Mouse (Mus musculus) testis, adult 2 months (tissue): ENCODE data around the gene Rcsd1.

Experiments used
- CTCF ChIP-seq: fragments of 200-500 bp; IDR thresholded peaks from 2 replicates; pipeline ENCODE4 v1.5.1; 2012; ENCODE audit warnings: low read depth, mild to moderate bottlenecking, inconsistent platforms, low read length, moderate library complexity; ENCODE audit not compliant: control insufficient read depth, insufficient read depth, insufficient replicate concordance
- POLR2A ChIP-seq: fragments of 200-500 bp; IDR thresholded peaks from 2 replicates; pipeline ENCODE4 v1.6.1; 2012; ENCODE audit warnings: low read depth, mild to moderate bottlenecking, inconsistent platforms, low read length, moderate library complexity; ENCODE audit not compliant: control insufficient read depth

DNA sequence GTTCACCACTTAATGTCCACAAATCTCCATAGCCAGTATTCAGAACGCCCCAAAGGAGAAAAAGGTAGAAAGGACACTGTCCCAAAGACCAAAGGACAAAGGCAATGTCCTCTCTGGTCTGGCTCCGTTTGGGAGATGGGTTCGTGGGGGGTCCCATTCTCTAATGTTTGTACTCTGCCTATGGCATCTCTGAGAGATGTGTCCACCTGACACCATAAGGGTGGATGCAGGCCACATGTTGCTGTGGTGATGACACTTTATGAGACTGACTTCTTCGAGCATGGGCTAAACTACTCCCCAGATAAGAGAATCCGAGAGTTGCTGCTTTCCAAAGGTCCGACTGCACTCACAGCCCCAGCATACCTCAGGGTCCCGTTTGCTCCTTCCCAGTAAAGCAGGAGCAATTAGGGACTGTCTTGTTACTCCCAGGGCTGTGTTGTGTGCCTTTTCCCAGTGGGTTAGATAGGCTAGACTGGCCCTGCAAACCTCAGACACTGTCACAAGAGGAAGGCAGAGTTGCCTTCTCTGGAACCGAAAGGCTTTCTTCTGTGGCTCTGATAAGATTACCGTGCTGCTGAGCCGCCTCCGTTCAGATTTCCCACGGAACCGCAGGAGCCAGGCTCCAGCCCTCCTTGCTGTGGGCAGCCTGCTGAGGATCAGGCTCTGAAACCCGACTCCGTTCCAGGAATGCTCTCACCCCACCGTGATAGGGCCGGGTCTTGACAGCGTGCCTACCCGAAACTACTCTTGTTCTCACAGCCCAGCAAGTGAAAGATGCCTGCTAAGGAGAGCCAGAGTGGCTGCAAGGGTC is 7.1 kb downstream of the Rcsd1 start:
- TF ChIP-seq CTCF: no peak
- no peak for TF ChIP-seq POLR2A
